Mouse (Mus musculus) lung, adult 18-20 months (tissue): ENCODE measurements around the gene Atp2a2.
A peak's percentile ranks its signal among the peaks of the same experiment; 100 is the strongest.

Experiments
- DNase-seq, 2 experiments: peaks; one replicate each; pipeline ENCODE4 v3.0.0; 2022; ENCODE audit warnings: mixed read lengths in 2 of 2

Gene Atp2a2

GRCm38 (mm10) chr5:122448869-122449268 lies 53.2 kb downstream of the Atp2a2 start:
- DNase-seq, result no peak

GRCm38 (mm10) chr5:122447857-122448256 lies 54.2 kb downstream of the Atp2a2 start:
- no peak for DNase-seq

DNA sequence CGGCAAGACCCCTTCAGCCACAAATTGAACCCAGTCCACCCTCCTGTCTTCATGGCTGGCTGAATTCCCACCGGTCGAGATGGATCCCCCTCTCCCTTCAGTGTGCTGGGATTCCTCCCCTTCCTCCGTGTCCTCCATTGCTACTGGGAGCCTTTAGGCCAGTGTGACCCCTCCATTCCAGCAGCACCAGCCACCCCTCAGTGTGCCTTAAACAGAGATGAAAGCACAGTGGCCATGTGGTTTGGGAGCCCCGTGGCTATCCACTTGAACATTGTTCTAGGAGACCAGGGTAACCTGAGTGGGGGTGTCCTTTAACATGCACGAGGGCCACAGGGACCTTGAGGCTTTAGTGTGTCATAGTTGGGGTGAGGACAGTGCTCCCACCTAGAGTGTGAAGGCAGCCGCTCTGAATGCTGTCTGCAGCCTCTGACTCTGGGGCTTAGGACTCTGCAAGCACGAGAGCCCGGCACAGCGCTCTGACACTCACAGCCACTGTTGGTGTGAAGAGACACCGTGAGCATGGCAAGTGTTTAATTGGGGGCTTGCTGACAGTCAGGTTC lies 56.9 kb downstream of the Atp2a2 start:
- DNase-seq, result no peak

- no peak for DNase-seq
Measured at GRCm38 (mm10) chr5:122444492-122444891, 57.5 kb downstream of the Atp2a2 start.

- peak in 1 of 2 experiments; percentile 19 for DNase-seq
Measured at GRCm38 (mm10) chr5:122440095-122440630, 61.9 kb downstream of the Atp2a2 start.

DNA sequence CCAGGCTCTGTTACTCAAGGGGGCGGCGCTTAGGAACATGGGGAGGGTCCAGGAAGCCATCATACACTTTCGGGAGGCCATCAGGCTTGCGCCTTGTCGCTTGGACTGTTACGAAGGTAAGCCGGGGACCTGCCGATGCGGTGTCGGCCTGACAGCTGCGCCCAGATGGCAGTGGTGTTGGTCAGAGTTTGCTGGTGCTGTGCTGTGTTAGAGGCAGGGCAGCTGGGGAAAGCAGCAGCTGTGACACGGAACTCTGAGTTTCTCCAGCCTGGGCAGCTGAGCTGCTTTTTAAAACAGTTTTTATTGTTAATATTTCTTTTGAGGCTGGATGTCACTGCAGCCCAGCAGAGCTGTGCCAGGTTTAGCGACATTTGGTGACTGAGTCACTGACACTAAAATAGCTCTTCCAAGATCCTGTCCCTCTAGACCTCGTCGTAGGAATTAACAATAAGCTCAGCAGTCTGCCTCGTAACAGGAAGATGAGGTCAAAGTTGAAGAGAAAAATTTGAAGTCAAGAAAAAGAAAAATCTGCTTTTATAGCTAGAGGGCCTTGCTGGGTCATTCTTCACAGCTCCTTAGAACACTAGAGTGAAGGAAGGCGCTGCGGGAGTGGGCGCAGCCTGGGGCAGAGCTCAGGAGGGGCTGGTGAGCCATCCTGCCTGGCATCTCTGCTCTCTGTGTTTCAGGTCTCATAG lies 62.5 kb downstream of the Atp2a2 start:
- DNase-seq, result peak in 1 of 2 experiments; percentile 28

DNA sequence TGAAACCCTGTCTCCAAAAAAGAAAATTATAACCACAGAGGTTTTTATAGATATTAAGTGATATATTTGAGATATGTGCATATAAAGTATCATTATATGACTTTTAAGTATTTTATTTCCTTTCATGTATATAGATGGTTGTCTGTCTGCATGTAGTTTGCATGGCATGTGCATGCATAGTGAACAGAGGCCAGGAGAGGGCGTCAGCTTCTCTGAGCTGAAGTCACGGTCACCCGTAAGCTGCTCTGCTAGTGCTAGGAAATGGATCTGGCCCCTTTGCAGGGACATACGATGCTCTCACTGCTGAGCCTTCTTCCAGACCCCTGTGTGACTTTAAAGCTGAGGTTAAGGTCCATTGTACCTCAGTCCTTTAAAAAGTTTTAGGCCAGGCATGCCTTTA lies 67.5 kb downstream of the Atp2a2 start:
- DNase-seq, result no peak

DNA sequence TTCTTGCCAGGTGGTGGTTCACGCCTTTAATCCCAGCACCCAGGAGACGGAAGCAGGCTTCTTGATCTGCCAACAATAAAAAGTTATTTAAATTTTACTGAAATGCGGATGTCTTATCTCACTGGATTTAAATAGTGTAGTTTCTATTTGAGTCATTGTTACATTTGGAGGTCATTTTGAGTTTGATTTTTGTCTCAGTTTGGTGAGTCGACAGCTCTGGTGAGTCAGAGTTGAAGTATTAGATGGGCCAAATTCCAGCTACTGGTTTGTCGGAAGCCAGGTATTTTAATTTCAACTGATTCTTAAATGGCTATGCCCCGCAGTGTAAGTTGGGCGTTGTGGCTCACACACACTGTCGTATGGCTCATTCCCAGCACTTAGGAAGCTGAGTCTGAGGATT lies 70.8 kb downstream of the Atp2a2 start:
- DNase-seq, result no peak

DNA sequence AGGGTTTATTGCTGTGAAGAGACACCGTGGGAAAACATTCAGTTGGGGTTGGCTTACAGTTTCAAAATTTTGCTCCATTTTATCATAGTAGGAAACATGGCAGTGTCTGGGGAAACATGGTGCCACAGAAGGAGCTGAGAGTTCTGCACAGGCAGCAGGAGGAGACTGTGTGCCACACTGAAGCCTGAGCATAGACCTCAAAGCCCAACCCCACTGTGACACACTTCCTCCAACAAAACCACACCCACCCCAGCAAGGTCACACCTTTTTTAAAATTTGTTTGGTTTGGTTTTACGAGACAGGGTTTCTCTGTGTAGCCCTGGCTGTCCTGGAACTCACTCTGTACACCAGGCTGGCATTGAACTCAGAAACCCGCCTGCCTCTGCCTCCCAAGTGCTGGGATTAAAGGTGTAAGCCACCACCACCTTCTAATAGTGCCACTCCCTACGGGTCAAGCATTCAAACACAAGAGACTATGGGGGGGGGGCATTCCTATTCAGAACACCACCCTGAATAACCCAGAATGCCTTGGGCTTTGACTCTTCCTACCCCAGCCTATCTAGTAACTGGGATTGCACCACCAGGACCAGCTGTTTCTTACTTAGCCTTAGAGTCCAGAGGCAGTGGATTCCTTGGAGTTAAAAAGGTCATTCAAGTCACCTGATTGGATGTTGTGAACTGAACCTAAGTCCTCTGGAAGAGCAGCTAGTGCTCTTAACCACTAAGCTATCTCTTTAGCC lies 71.8 kb downstream of the Atp2a2 start:
- no peak for DNase-seq

DNA sequence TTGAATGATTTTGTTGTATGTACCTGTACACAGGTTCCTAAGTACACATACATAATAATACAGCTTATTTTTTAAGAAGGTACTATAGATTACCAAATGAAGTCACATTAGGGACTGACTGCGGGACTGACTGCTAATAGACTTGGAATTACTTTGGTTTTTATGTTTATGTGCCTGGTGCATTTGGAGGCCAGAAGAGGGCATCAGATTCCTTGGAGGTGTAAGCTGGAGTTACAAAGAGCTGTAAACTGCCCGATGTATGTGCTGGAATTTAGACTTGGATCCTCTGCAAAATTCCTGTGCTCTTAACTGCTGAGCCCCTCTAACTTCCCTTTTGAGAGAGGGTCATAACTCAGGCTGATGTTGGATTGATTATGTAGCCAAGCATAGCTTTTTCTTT lies 76.5 kb downstream of the Atp2a2 start:
- DNase-seq, result no peak

DNA sequence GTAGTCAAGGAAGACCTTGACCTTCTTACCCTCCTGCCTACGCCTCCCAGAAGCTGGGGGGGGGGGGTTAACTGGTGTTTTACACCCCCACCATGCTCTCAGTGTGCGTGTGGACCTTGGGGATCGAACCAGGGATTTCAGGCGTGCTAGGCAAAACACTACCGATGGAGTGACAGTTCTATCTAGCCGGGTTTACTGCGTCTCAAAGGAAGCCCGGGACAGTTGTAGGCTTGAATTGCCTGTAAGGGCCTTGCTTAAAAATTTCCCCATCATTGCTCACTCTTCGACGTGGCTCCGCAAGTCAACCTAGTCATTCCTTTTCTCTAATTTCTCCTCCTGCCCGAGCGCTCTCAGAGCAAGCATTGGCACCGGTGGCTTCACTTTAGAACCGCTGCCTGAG lies 78.9 kb downstream of the Atp2a2 start:
- no peak for DNase-seq

GRCm38 (mm10) chr5:122422071-122422964 lies 79.7 kb downstream of the Atp2a2 start:
- DNase-seq, result peak; percentile 87 to 88

DNA sequence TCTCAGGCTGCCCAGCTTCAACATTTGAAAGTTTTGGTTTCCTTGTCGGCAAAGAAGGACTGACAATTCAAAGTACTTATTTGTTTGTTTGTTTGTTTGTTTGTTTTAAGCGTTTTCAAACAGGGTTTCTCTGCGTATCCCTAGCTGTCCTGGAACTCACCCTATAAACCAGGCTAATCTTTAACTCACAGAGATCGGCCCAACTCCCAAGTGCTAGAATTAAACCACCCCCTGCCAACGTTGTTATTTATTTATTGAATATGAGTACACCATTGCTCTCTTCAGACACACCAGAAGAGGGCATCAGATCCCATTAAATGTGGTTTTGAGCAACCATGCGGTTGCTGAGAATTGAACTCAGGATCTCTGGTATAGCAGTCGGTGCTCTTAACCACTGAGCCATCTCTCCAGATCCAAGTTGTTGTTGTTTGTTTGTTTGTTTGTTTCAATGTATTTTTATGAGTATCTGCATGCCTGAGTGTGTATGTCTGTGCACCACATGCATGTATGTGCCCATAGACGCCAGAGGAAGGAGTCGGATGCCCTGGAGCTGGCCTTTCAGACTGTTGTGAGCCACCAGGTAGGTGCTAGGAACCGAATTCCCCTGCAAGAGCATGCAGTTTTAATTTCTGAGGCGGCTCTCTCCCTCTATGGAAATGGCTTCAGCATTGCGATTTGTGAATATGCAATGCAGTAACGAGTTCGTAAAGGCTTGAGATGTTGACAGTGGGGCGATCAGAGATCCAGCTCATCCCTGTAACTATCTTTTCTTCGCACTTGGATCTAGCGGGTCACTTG lies 80.6 kb downstream of the Atp2a2 start, which contains the start of gene Anapc7:
Anapc7 (plus strand) TSS at position 423 of the 798 bp plus-strand sequence.
- DNase-seq, result no peak

GRCm38 (mm10) chr5:122420676-122421075 lies 81.3 kb downstream of the Atp2a2 start:
- DNase-seq, result peak; percentile 38 to 47

DNA sequence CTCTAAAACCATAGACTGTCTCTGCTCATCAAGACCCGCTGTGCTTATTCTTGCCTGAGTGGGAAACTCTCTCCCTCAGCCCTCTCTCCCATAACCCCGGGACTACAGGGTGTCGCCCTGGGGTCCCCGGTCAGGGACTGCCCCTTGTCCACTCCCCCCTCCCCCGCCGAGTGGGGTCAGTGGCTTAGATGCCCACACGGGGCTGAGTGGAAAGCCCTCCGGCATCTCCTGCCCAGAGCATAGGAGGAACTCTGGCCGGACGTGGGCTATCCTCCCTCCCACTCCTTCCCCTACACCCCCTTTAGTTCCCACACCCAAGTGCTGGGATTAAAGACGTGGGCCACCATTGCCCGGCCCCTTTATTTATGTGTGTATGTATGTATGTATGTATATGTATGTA lies 86.6 kb downstream of the Atp2a2 start:
- no peak for DNase-seq

DNA sequence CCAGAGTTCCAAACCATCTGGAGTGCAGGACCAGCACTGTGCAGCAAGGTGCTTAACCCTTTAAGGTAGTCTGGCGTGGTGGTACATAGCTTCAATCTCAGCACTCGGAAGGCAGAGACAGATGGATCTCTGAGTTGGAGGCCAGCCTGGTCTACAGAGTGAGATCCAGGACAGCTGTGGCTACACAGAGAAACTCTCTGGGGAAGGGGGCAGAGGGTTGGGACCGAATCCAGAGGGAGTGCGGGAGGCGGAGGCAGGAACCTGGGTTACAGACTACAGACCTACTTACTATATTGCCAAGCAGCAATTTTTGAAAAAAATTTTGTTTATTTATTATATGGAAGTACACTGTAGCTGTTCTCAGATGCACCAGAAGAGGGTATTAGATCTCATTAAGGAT lies 87.7 kb downstream of the Atp2a2 start:
- DNase-seq, result no peak

GRCm38 (mm10) chr5:122412826-122413225 lies 89.2 kb downstream of the Atp2a2 start:
- DNase-seq, result peak in 1 of 2 experiments; percentile 44

DNA sequence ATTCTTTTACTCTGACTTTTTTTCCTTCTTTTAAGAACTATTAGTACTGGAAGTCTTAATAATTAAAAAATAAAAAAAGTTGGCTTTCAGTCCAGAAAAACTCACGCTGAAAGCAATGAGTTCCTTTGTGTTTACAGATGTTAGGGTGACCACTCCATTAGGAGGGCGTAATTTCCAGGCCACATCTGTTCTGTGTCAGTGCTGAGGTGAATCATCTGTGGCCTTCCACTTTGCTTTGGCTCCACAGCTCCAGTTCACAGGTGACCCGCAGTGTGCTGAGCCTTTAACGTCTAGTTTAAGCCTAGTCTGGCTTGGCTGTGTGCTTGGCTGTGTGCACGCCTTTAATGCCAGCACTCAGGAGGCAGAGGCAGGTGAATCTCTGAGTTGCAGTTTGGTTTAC lies 90.1 kb downstream of the Atp2a2 start:
- no peak for DNase-seq

- no peak for DNase-seq
Measured at GRCm38 (mm10) chr5:122409692-122410645, 92.1 kb downstream of the Atp2a2 start.

DNA sequence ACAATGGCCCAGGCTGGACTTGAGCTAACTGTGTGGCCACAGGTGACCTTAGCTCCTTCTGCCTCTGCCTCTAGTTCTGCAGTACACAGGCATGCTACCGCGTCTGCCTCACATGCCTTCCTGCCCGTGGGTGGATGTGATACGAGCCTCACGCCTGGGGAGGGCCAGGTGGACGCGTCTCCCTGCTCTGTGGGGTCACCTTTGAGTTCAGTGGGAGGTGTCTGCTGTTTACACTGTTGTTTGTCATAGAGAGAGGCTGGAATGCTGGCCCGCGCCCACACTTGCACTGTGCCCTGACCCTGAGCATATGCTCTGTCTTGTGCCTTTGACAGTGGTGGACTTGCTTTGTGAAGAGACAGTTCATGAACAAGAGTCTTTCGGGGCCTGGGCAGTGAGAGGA lies 96.5 kb downstream of the Atp2a2 start:
- DNase-seq, result no peak
